Mouse (Mus musculus): Measurements from ENCODE around the gene Lyrm7. TPM values are rescaled to one million over a fixed set of nuclear protein-coding genes. Genes with fewer than 3 reads are reported as not detected.
"Not testable (repeated sequence)": the region's sequence is repeated elsewhere in the genome, so short reads cannot be mapped to it uniquely, and the experiment has no call there.

Lyrm7 gene
- polyA plus RNA-seq, 1 experiment from 2014 or later: 6.7 TPM

DNA sequence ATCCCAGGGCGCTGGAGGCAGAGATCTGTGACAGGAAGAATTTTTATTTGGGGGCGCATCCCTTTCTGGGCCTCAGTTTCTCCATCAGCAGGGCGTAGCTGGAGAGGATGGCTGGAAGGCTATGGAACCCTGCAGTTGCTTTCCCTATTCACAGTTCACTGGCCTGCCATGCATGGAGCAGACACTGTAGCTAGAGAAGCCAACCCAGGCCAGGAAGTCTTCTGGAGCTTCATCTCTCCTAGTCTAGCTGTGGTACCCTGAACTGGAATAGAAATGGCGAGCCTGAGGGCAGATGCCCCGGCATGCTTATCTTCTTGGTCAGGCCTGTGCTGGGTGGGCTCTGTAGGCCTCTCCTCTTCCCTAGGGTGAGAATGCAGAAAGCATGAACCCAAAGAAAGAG is 42.6 kb upstream of the Lyrm7 start:
- 68% methylated on average over 5 of the region's 5 CpGs for WGBS
- H3K4me1 ChIP-seq (ENCODE audit: control insufficient read depth, insufficient read depth, low read length): peaks cover 8% of the 10 kb centered on the region; the same call in 1 of the 2 replicates
- H3K36me3 ChIP-seq (ENCODE audit: control insufficient read depth, insufficient read depth, low read length): peaks cover 7% of the 10 kb centered on the region; the same call in 1 of the 2 replicates
- H3K4me3 ChIP-seq (ENCODE audit: low read length): peak overlapping the region; percentile 52
- H3K9me3 ChIP-seq (ENCODE audit: control insufficient read depth, low read length): no peaks in the 10 kb centered on the region
- no peak overlapping the region for H3K27ac ChIP-seq (ENCODE audit: low read depth, low read length)
- no peak for ATAC-seq (ENCODE audit: low FRiP score, low TSS enrichment)
- no peak overlapping the region; the same call in 1 of the 2 replicates for H3K9ac ChIP-seq (ENCODE audit: low read depth, low read length)
- H3K4me2 ChIP-seq (replicated peaks; ENCODE audit: low read depth, low read length): peak overlapping the region; percentile 90
- H3K27me3 ChIP-seq (ENCODE audit: control insufficient read depth, insufficient read depth, low read length): no peaks in the 10 kb centered on the region

DNA sequence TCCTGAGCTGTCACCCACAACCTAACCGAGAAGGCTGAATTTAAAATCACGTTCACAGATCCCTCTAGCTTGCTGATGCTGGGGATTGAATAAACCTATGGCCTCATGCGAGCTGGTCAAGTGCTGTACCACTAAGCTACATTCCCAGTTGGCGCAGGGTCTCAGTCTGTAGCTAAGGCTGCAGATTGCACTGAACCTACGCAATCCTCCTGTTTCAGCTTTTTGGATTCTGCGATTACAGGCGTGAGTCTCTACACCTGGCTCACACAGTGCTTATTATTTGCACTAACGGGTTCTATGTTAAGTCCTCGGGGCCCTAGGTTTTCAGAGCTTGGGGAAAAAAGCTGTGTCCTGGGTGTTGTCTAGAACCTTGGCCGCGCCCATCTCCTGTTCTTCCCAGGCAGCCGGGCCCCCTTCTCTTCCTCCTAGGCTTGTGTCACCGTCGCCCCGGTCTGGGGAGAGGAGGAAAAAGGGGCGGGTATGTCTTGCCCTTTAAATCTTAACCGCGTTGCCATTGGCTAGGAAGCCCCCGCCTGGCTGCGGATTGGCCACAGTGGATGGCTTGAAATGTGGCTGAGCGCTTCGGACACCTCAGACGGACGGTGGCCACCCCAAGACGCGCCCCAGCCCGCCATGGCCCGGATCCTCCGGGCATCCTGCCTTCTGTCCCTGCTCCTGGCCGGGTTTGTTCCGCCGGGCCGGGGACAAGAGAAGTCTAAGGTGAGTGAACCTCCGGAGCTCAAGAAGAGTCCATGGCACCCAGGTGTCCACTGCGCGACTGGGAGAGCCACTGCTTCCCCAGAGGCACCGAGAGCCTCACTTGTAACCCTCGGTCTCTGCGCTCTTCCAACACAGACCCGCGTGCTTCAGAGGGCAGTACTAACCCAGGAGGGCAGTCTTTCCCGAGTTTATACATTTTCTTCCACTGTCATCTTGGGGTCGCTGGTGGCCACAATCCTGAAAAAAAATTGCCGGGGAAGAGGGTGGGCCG is 41.9 kb upstream of the Lyrm7 start, which contains the start of gene Gpx3:
Gpx3 (plus strand) TSS at position 121 of the 991 bp plus-strand sequence.
- Histone ChIP-seq H3K27me3 (ENCODE audit: control insufficient read depth, insufficient read depth, low read length) (no peaks in the 10 kb centered on the region), H3K4me1 (ENCODE audit: control insufficient read depth, insufficient read depth, low read length) (peaks cover 8% of the 10 kb centered on the region; the same call in 1 of the 2 replicates), H3K9me3 (ENCODE audit: control insufficient read depth, low read length) (no peaks in the 10 kb centered on the region), H3K27ac (ENCODE audit: low read depth, low read length) (no peak within 1 kb of the TSS), H3K36me3 (ENCODE audit: control insufficient read depth, insufficient read depth, low read length) (peaks cover under 1% of the 10 kb centered on the region; the same call in 1 of the 2 replicates), H3K4me3 (ENCODE audit: low read length) (peak within 1 kb of the TSS; percentile 52), H3K4me2 (replicated peaks; ENCODE audit: low read depth, low read length) (peak within 1 kb of the TSS; percentile 90), H3K9ac (ENCODE audit: low read depth, low read length) (peak within 1 kb of the TSS; percentile 56)
- ATAC-seq (ENCODE audit: low FRiP score, low TSS enrichment): peak; percentile 90
- WGBS: 16% methylated on average over 42 of the region's 45 CpGs

DNA sequence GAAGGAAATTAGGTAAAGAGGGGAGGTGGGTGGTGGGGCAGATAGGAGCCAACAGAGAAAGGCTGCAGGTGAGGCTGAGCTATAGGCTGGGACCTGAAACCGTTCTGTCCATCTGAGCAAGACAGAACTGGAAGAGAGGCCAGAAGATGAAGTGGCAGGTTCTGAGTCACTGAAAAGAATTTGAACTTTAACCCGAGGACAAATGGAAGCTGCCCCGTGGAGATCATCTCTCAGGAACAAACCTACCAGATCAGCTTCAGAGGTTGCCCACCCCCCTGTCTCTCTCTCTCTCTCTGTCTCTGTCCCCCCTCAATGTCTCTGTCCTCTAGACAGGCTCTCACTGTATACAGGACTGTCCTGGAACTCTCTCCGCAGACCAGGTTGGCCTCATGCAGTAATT is 38.9 kb upstream of the Lyrm7 start:
- 59% methylated on average over 4 of the region's 4 CpGs for WGBS
- Histone ChIP-seq H3K9ac (ENCODE audit: low read depth, low read length) (no peak overlapping the region), H3K9me3 (ENCODE audit: control insufficient read depth, low read length) (no peaks in the 10 kb centered on the region), H3K4me2 (replicated peaks; ENCODE audit: low read depth, low read length) (no peak overlapping the region), H3K36me3 (ENCODE audit: control insufficient read depth, insufficient read depth, low read length) (no peaks in the 10 kb centered on the region), H3K27me3 (ENCODE audit: control insufficient read depth, insufficient read depth, low read length) (no peaks in the 10 kb centered on the region), H3K4me3 (ENCODE audit: low read length) (no peak overlapping the region), H3K4me1 (ENCODE audit: control insufficient read depth, insufficient read depth, low read length) (peaks cover 8% of the 10 kb centered on the region; the same call in 1 of the 2 replicates), H3K27ac (ENCODE audit: low read depth, low read length) (no peak overlapping the region)
- ATAC-seq (ENCODE audit: low FRiP score, low TSS enrichment): no peak

DNA sequence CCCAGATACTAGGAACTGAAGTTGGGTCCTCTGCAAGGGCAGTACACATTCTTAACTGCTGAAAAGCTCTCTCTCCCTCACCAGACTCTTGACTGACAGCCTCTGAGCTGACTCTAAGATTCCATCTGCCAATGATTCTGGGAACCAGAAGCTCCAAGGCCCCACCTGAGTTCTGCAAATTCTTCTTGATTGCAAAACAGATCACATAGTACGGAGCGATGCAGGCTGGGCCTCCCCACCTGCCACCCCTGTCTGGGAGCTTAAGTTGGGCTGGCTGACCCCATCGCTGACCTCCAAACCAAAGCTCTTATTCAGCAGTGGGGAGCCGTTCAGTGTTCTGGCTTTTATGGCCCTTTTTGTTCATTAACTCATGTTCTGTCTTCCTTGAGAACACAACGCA is 36.8 kb upstream of the Lyrm7 start:
- H3K27me3 ChIP-seq (ENCODE audit: control insufficient read depth, insufficient read depth, low read length): no peaks in the 10 kb centered on the region
- no peaks in the 10 kb centered on the region for H3K9me3 ChIP-seq (ENCODE audit: control insufficient read depth, low read length)
- H3K4me1 ChIP-seq (ENCODE audit: control insufficient read depth, insufficient read depth, low read length): 0 out of 2 replicates have a peak, but pooled peaks cover 3% of the 10 kb centered on the region
- no peaks in the 10 kb centered on the region for H3K36me3 ChIP-seq (ENCODE audit: control insufficient read depth, insufficient read depth, low read length)
- no peak overlapping the region for H3K4me2 ChIP-seq (replicated peaks; ENCODE audit: low read depth, low read length)
- no peak overlapping the region for H3K9ac ChIP-seq (ENCODE audit: low read depth, low read length)
- no peak overlapping the region for H3K27ac ChIP-seq (ENCODE audit: low read depth, low read length)
- no peak for ATAC-seq (ENCODE audit: low FRiP score, low TSS enrichment)
- H3K4me3 ChIP-seq (ENCODE audit: low read length): no peak overlapping the region
- WGBS: 58% methylated on average over 5 of the region's 5 CpGs

DNA sequence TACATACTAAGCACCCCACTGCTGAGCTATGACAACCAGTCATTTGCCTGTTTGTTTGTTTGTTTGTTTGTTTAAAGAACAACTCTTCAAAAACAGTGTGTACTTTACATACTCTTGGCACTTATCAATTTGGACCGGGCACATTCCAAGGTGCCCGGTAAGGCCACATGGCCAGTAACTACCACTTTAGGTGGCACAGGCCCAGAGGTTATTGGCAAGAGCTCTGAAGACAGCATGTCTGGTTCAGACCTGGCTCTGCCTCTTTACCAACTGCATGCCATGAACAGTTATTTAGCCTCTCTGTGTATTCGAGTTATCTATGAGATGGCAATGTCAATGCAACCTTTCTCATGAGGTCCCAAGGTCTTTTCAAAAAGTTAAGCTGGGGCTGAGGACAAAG is 35.9 kb upstream of the Lyrm7 start:
- ATAC-seq (ENCODE audit: low FRiP score, low TSS enrichment); H3K4me1 ChIP-seq (ENCODE audit: control insufficient read depth, insufficient read depth, low read length); H3K4me3 ChIP-seq (ENCODE audit: low read length); H3K4me2 ChIP-seq (replicated peaks; ENCODE audit: low read depth, low read length); H3K36me3 ChIP-seq (ENCODE audit: control insufficient read depth, insufficient read depth, low read length); H3K9me3 ChIP-seq (ENCODE audit: control insufficient read depth, low read length); H3K27ac ChIP-seq (ENCODE audit: low read depth, low read length); H3K9ac ChIP-seq (ENCODE audit: low read depth, low read length); H3K27me3 ChIP-seq (ENCODE audit: control insufficient read depth, insufficient read depth, low read length): not testable (repeated sequence)
- WGBS: 94% methylated on average over 3 of the region's 3 CpGs

DNA sequence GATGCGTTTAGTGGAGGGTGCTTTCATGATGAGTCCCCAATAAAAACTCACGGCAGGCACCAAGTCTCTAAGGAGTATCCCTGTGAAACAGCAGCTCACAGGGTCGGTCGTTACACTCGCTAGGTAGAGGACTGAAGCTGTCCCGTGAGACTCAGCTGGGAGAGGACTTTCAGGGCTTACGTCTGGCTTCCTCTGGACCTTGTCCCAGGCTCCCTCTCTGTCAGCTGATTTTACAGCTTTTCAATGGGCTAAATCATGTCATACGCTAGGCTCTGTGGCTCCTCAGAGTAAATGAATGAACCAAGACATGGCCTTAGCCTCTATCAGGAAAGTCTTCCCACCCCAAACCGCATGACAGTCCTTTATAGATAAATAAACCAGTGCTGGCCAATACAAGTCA is 33.9 kb upstream of the Lyrm7 start:
- Histone ChIP-seq H3K4me1 (ENCODE audit: control insufficient read depth, insufficient read depth, low read length) (no peaks in the 10 kb centered on the region), H3K27ac (ENCODE audit: low read depth, low read length) (no peak overlapping the region), H3K9me3 (ENCODE audit: control insufficient read depth, low read length) (no peaks in the 10 kb centered on the region), H3K4me2 (replicated peaks; ENCODE audit: low read depth, low read length) (no peak overlapping the region), H3K27me3 (ENCODE audit: control insufficient read depth, insufficient read depth, low read length) (no peaks in the 10 kb centered on the region), H3K4me3 (ENCODE audit: low read length) (no peak overlapping the region), H3K9ac (ENCODE audit: low read depth, low read length) (no peak overlapping the region), H3K36me3 (ENCODE audit: control insufficient read depth, insufficient read depth, low read length) (no peaks in the 10 kb centered on the region)
- no peak for ATAC-seq (ENCODE audit: low FRiP score, low TSS enrichment)
- 44% methylated on average over 9 of the region's 9 CpGs for WGBS

DNA sequence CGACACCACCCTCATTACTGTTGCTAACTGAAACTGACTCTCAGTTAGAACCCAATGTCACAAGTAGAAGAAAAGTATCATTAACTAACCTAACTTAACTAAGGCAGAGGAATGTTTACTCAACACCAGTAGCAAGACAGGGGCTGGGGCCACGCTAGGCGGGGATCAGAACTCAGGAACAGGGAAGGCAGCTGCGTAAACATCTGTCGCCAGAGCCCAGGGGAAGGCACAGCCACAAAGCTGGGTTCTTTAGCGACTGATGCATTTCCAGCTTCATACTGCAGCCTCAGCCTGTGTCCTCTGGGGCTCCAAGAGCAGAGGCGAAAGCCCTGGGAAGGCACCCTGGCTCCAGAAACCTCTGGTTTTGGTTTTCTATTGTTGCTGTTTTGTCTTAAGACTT is 31.4 kb upstream of the Lyrm7 start:
- no peak overlapping the region for H3K9ac ChIP-seq (ENCODE audit: low read depth, low read length)
- H3K4me3 ChIP-seq (ENCODE audit: low read length): no peak overlapping the region
- 55% methylated on average over 7 of the region's 7 CpGs for WGBS
- H3K4me2 ChIP-seq (replicated peaks; ENCODE audit: low read depth, low read length): no peak overlapping the region
- H3K27me3 ChIP-seq (ENCODE audit: control insufficient read depth, insufficient read depth, low read length): no peaks in the 10 kb centered on the region
- no peak for ATAC-seq (ENCODE audit: low FRiP score, low TSS enrichment)
- no peaks in the 10 kb centered on the region for H3K36me3 ChIP-seq (ENCODE audit: control insufficient read depth, insufficient read depth, low read length)
- no peak overlapping the region for H3K27ac ChIP-seq (ENCODE audit: low read depth, low read length)
- no peaks in the 10 kb centered on the region for H3K9me3 ChIP-seq (ENCODE audit: control insufficient read depth, low read length)
- no peaks in the 10 kb centered on the region for H3K4me1 ChIP-seq (ENCODE audit: control insufficient read depth, insufficient read depth, low read length)

DNA sequence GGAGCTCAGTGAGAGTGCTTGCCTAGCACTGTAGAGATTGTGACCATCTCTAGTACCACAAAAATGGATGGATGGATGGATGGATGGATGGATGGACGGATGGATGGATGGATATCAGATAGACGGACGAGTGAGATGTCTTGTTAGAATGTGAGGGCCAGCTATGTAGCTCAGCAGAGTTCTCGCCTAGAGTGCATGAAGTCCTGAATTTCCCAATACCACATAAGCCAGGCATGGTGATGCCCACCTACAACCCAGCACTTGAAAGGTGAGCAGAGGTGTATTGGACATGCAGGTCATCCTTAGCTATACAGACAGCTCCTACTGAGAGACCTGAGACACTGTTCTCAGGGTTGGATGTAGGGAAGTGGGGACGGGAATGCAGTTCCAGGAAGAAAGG is 30.6 kb upstream of the Lyrm7 start:
- Histone ChIP-seq H3K4me1 (ENCODE audit: control insufficient read depth, insufficient read depth, low read length) (no peaks in the 10 kb centered on the region), H3K36me3 (ENCODE audit: control insufficient read depth, insufficient read depth, low read length) (no peaks in the 10 kb centered on the region), H3K9ac (ENCODE audit: low read depth, low read length) (no peak overlapping the region), H3K4me2 (replicated peaks; ENCODE audit: low read depth, low read length) (no peak overlapping the region), H3K27me3 (ENCODE audit: control insufficient read depth, insufficient read depth, low read length) (no peaks in the 10 kb centered on the region), H3K9me3 (ENCODE audit: control insufficient read depth, low read length) (no peaks in the 10 kb centered on the region), H3K4me3 (ENCODE audit: low read length) (no peak overlapping the region), H3K27ac (ENCODE audit: low read depth, low read length) (no peak overlapping the region)
- 85% methylated on average over 5 of the region's 5 CpGs for WGBS
- no peak for ATAC-seq (ENCODE audit: low FRiP score, low TSS enrichment)

DNA sequence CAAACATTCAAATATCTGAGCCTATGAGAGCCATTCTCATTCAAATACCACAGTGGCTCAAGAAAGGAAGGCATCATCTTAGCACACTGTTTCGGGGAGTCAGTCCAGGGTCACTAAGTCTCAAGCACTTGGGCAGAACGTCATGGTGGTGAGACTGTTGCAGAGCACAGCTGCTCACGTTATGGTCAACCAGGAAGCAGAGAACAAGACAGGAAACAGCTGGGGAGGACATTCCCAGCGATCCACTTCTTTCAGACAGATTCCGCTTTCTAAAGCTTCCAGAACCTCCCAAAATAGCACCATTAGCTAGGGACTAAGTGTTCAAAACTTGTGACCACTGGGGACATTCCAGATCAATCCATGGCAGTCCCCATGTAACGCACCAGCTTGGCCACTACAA is 27.2 kb upstream of the Lyrm7 start:
- no peak overlapping the region for H3K27ac ChIP-seq (ENCODE audit: low read depth, low read length)
- H3K36me3 ChIP-seq (ENCODE audit: control insufficient read depth, insufficient read depth, low read length): no peaks in the 10 kb centered on the region
- H3K9me3 ChIP-seq (ENCODE audit: control insufficient read depth, low read length): no peaks in the 10 kb centered on the region
- no peak overlapping the region for H3K9ac ChIP-seq (ENCODE audit: low read depth, low read length)
- H3K27me3 ChIP-seq (ENCODE audit: control insufficient read depth, insufficient read depth, low read length): no peaks in the 10 kb centered on the region
- H3K4me3 ChIP-seq (ENCODE audit: low read length): no peak overlapping the region
- H3K4me2 ChIP-seq (replicated peaks; ENCODE audit: low read depth, low read length): no peak overlapping the region
- ATAC-seq (ENCODE audit: low FRiP score, low TSS enrichment): no peak
- WGBS: 68% methylated on average over 6 of the region's 6 CpGs
- H3K4me1 ChIP-seq (ENCODE audit: control insufficient read depth, insufficient read depth, low read length): peaks cover 11% of the 10 kb centered on the region
